Mouse (Mus musculus) forebrain, embryonic 16.5 days (tissue): ENCODE data around the gene Plppr3. TPM values are rescaled to one million over a fixed set of nuclear protein-coding genes. Genes with fewer than 3 reads are reported as not detected.
A peak's percentile ranks its signal among the peaks of the same experiment; 100 is the strongest.

ENCODE experiments used
- ATAC-seq: fragments of 200-750 bp; cut with Nextera tagmentation; 2 replicates; pipeline ENCODE4 v1.8.0; 2017; ENCODE audit warnings: mild to moderate bottlenecking, moderate library complexity
- H3K27ac ChIP-seq: fragments of 300-500 bp; sonication (generic); 2 replicates; pipeline ENCODE4 v1.5.1; 2014; ENCODE audit warnings: low read length, control low read depth
- H3K27me3 ChIP-seq: fragments of 300-500 bp; sonication (generic); replicated peaks from 2 replicates; pipeline ENCODE4 v1.6.1; 2014; ENCODE audit warnings: low read length; ENCODE audit not compliant: control insufficient read depth, insufficient read depth
- H3K36me3 ChIP-seq: fragments of 300-500 bp; sonication (generic); 2 replicates; pipeline ENCODE4 v1.6.1; 2014; ENCODE audit not compliant: control insufficient read depth, insufficient read depth
- H3K4me1 ChIP-seq: fragments of 300-500 bp; sonication (generic); replicated peaks from 2 replicates; pipeline ENCODE4 v1.6.1; 2014; ENCODE audit warnings: low read length; ENCODE audit not compliant: control insufficient read depth, insufficient read depth
- H3K4me2 ChIP-seq: fragments of 300-500 bp; sonication (generic); 2 replicates; pipeline ENCODE4 v1.6.1; 2014; ENCODE audit warnings: mild to moderate bottlenecking, low read length, control low read depth
- H3K4me3 ChIP-seq: fragments of 300-500 bp; sonication (generic); replicated peaks from 2 replicates; pipeline ENCODE4 v1.5.1; 2014; ENCODE audit warnings: mild to moderate bottlenecking, low read length, control low read depth
- H3K9ac ChIP-seq: fragments of 300-500 bp; sonication (generic); replicated peaks from 2 replicates; pipeline ENCODE4 v1.6.1; 2014; ENCODE audit warnings: low read depth, low read length, control low read depth
- H3K9me3 ChIP-seq: fragments of 300-500 bp; sonication (generic); 2 replicates; pipeline ENCODE4 v1.6.1; 2016; ENCODE audit warnings: low read length; ENCODE audit not compliant: control insufficient read depth
- WGBS: fragments of 180-500 bp; shearing (Covaris S2); extraction: QIAGEN DNeasy Blood & Tissue Kit; methylation state at CpG from one replicate; pipeline ENCODE4 v1.1.7; 2014; 5-methylcytosine and 5-hydroxymethylcytosine counted together
- polyA plus RNA-seq: library from polyadenylated mRNA; unstranded; fragments of >200 nt; fragmentation: Nextera tagmentation; extraction: Ambion mirVana; gene quantifications from 2 replicates; pipeline ENCODE4 v1.2.1, GENCODE M21; 2015

The Plppr3 gene
- polyA plus RNA-seq, 1 experiment from 2014 or later: 495 TPM

DNA sequence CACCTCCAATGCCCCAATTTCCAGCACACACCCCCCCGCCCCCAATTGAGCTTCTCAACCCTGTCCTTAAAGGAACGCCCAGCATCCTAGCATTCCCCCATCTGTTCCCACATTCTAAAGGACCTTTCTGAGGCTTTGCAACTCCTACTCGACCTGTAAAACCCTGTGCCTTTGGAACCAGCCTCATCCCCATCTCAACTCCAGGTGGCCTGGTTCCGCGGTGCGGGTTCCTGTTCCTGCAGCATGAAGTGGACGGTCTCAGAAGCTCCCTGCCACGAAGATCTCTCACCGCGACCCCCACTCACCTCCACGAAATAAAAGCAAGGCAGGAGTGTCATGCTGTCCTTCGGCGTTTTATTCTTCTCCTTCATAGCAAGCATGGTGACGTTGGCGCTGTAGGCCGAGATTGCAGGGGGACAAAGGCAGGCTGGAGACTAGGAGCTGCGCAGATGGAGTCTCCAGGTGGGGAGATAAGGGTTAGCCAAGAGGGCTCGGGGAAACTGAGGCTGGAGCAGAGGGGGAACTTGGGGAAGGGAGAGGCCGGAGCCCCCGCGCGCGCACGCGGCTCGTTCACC, 632 bp downstream of the Plppr3 start:
- no peaks in the 10 kb centered on the region for H3K9me3 ChIP-seq
- peaks cover 36% of the 10 kb centered on the region for H3K4me1 ChIP-seq
- peak overlapping the region; percentile 96 for H3K9ac ChIP-seq
- H3K27ac ChIP-seq: peak overlapping the region; percentile 97
- under 1% methylated on average over 26 of the region's 26 CpGs for WGBS
- H3K27me3 ChIP-seq: no peaks in the 10 kb centered on the region
- H3K4me2 ChIP-seq: peak overlapping the region; percentile 78
- ATAC-seq: peak; percentile 39
- peaks cover 4% of the 10 kb centered on the region; the same call in 1 of the 2 replicates for H3K36me3 ChIP-seq
- H3K4me3 ChIP-seq: peak overlapping the region; percentile 85

DNA sequence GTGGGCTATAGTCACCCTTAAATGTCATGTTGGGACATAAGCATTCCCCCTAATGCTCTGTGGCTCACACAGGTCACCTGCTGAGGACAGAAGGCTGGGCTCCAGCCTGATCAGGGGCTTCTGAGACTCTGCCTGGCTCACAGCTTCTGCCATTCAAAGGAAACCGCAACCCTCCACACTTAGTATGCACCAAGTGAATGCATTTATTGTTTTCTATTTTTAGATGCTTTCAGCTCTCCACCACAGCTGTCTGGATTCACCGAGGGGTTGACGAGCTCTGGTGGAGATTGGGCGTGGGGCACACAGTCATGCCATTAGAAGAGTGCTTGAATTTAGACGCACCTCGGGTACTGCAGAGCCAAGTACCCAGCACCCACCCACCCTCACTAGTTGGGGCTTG, 1.1 kb downstream of the Plppr3 start:
- peak; percentile 9 for ATAC-seq
- Histone ChIP-seq H3K4me2 (peak overlapping the region; percentile 78), H3K36me3 (peaks cover 4% of the 10 kb centered on the region; the same call in 1 of the 2 replicates), H3K9ac (peak overlapping the region; percentile 96), H3K27me3 (no peaks in the 10 kb centered on the region), H3K4me3 (peak overlapping the region; percentile 85), H3K4me1 (peaks cover 39% of the 10 kb centered on the region), H3K27ac (peak overlapping the region; percentile 97), H3K9me3 (no peaks in the 10 kb centered on the region)
- WGBS: under 1% methylated on average over 6 of the region's 6 CpGs

DNA sequence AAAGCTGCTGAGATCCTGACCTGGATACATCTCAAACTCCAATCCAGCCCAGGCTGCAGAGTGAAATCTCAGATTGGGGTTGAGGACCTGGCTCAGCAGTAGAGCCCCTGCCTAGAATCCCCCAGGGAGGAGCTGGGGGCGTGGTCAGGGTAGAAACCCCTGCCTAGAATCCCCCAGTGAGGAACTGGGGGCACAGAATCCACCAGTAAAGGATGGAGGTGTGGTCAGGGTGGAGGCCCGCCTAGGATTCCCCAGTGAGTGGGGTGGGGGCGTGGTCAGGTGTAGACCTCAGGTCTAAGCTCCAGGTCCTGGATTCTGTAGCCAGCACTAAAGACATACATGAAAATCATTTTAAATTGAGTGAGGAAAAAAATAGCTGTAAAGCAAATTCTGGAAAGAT, 1.6 kb downstream of the Plppr3 start:
- H3K27me3 ChIP-seq: no peaks in the 10 kb centered on the region
- H3K36me3 ChIP-seq: peaks cover 4% of the 10 kb centered on the region; the same call in 1 of the 2 replicates
- WGBS: 54% methylated on average over 3 of the region's 3 CpGs
- H3K27ac ChIP-seq: peak overlapping the region; percentile 97
- H3K9me3 ChIP-seq: no peaks in the 10 kb centered on the region
- peak overlapping the region; percentile 96 for H3K9ac ChIP-seq
- no peak for ATAC-seq
- peak overlapping the region; percentile 85 for H3K4me3 ChIP-seq
- peak overlapping the region; percentile 78 for H3K4me2 ChIP-seq
- H3K4me1 ChIP-seq: peaks cover 40% of the 10 kb centered on the region

GRCm38 (mm10) chr10:79871845-79872244, 2.6 kb downstream of the Plppr3 start:
- Histone ChIP-seq H3K4me3 (0 out of 2 replicates have a peak overlapping the region, but pooled peaks have one; percentile 4), H3K4me1 (peaks cover 44% of the 10 kb centered on the region), H3K36me3 (peaks cover 4% of the 10 kb centered on the region; the same call in 1 of the 2 replicates), H3K9ac (no peak overlapping the region), H3K9me3 (no peaks in the 10 kb centered on the region), H3K4me2 (peak overlapping the region; percentile 78), H3K27me3 (no peaks in the 10 kb centered on the region), H3K27ac (no peak overlapping the region)
- ATAC-seq: no peak
- 62% methylated on average over 8 of the region's 8 CpGs for WGBS

DNA sequence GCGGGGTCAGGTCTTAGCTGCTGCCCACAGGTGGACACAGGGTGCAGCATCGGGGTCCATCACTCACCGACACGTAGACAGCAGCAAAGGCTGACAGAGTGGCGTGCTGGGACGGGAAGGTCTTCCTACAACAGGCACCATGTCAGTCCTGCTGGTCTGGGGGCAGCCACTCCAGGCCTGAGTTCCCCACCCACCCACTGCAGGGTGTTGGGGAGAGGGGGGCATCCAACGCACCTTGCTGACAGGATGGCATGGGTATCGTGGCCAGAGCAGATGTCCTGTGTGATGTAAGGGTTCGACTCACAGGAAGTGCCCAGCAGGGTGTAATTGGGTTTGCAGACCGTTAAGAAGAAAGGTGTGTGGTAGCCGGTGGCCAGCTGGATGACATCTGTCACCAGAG, 7.8 kb downstream of the Plppr3 start:
- Histone ChIP-seq H3K4me2 (no peak overlapping the region), H3K27me3 (no peaks in the 10 kb centered on the region), H3K27ac (no peak overlapping the region), H3K4me3 (no peak overlapping the region), H3K9ac (no peak overlapping the region), H3K36me3 (peaks cover 25% of the 10 kb centered on the region), H3K4me1 (peaks cover 21% of the 10 kb centered on the region), H3K9me3 (no peaks in the 10 kb centered on the region)
- no peak for ATAC-seq
- WGBS: 83% methylated on average over 11 of the region's 11 CpGs

DNA sequence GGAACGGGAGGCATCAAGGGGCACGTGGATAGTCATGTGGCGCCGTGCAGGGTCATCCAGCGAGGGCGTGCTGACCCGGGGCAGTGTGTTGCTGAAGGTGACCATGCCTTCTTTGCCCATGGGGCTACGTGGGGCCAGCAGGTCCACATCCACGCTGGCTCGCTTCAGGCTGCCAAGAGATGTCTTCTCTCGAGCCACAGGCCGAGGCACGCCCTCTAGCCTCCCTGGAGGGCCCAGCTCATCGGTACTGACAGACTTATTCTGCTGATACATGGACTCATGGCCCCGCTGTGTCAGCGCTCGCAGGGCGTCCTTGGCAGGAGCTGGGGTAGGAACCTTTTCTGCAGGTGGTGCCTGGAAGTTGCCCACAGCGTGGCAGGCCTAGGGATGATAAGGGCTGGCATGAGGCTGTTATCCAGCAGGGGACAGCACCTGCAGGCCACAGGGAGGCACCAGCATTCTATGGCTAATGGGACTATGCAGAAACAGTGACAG, 8.6 kb downstream of the Plppr3 start:
- no peak for ATAC-seq
- Histone ChIP-seq H3K4me1 (peaks cover 19% of the 10 kb centered on the region), H3K9ac (no peak overlapping the region), H3K36me3 (peaks cover 32% of the 10 kb centered on the region), H3K9me3 (no peaks in the 10 kb centered on the region), H3K27ac (no peak overlapping the region), H3K4me2 (no peak overlapping the region), H3K27me3 (no peaks in the 10 kb centered on the region), H3K4me3 (no peak overlapping the region)
- 78% methylated on average over 19 of the region's 19 CpGs for WGBS

- peaks cover 17% of the 10 kb centered on the region for H3K4me1 ChIP-seq
- no peak overlapping the region for H3K27ac ChIP-seq
- H3K36me3 ChIP-seq: peaks cover 38% of the 10 kb centered on the region
- no peak overlapping the region for H3K9ac ChIP-seq
- H3K4me3 ChIP-seq: no peak overlapping the region
- no peaks in the 10 kb centered on the region for H3K27me3 ChIP-seq
- no peaks in the 10 kb centered on the region for H3K9me3 ChIP-seq
- H3K4me2 ChIP-seq: no peak overlapping the region
- peak; percentile 20; the same call in 1 of the 2 replicates for ATAC-seq
- WGBS: 65% methylated on average over 12 of the region's 12 CpGs
These were observed 9.2 kb downstream of the Plppr3 start for GRCm38 (mm10) chr10:79865189-79865601.

GRCm38 (mm10) chr10:79864351-79865188, 9.9 kb downstream of the Plppr3 start:
- peak; percentile 1; the same call in 1 of the 2 replicates for ATAC-seq
- 51% methylated on average over 10 of the region's 10 CpGs for WGBS
- 0 out of 2 replicates have a peak overlapping the region, but pooled peaks have one; percentile 25 for H3K27ac ChIP-seq

DNA sequence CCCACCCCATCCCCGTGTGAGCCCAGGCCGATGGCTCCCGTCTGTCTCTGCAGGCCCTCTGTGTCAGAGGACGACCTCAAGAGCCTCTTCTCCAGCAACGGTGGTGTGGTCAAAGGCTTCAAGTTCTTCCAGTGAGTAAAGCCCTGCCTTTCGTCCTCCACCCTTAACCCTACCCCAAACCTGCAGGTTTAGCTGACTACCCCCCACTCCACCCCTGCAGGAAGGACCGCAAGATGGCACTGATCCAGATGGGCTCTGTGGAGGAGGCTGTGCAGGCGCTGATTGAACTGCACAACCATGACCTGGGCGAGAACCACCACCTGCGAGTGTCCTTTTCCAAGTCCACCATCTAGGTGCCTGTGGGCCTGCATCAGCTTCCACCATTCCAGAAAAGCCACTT, 11.5 kb downstream of the Plppr3 start:
- 72% methylated on average over 10 of the region's 10 CpGs for WGBS
- H3K9me3 ChIP-seq: no peaks in the 10 kb centered on the region
- no peak overlapping the region for H3K9ac ChIP-seq
- no peak overlapping the region for H3K4me2 ChIP-seq
- H3K4me3 ChIP-seq: no peak overlapping the region
- H3K27ac ChIP-seq: no peak overlapping the region
- ATAC-seq: no peak
- peaks cover 20% of the 10 kb centered on the region for H3K4me1 ChIP-seq
- H3K27me3 ChIP-seq: no peaks in the 10 kb centered on the region
- peaks cover 46% of the 10 kb centered on the region for H3K36me3 ChIP-seq

More at GRCm38 (mm10) chr10:79864351-79865188, 9.9 kb downstream of the Plppr3 start:
- Histone ChIP-seq H3K9ac (no peak overlapping the region), H3K9me3 (no peaks in the 10 kb centered on the region), H3K4me3 (no peak overlapping the region), H3K4me2 (no peak overlapping the region), H3K27me3 (no peaks in the 10 kb centered on the region), H3K36me3 (peaks cover 41% of the 10 kb centered on the region), H3K4me1 (peaks cover 16% of the 10 kb centered on the region)
